Mouse (Mus musculus) intestine, embryonic 14.5 days (tissue): ENCODE results near the gene Lrwd1. TPM values are rescaled to one million over a fixed set of nuclear protein-coding genes. Genes with fewer than 3 reads are reported as not detected.
A peak's percentile ranks its signal among the peaks of the same experiment; 100 is the strongest.

Experiments
- ATAC-seq: fragments of 200-750 bp; cut with Nextera tagmentation; replicated peaks from 2 replicates; pipeline ENCODE4 v1.8.0; 2017; ENCODE audit warnings: low read depth, moderate number of reproducible peaks, moderate TSS enrichment, moderate library complexity; ENCODE audit not compliant: low FRiP score, low TSS enrichment
- DNase-seq: peaks from one replicate; pipeline ENCODE4 v3.0.0-alpha.2; 2018; ENCODE audit warnings: low spot score
- H3K27ac ChIP-seq: fragments of 300-500 bp; sonication (generic); 2 replicates; pipeline ENCODE4 v1.5.1; 2014; ENCODE audit warnings: low read depth, mild to moderate bottlenecking, control low read depth
- H3K27me3 ChIP-seq: fragments of 300-500 bp; sonication (generic); replicated peaks from 2 replicates; pipeline ENCODE4 v1.6.1; 2014; ENCODE audit warnings: low read length, control low read depth; ENCODE audit not compliant: control insufficient read depth, insufficient read depth
- H3K36me3 ChIP-seq: fragments of 300-500 bp; sonication (generic); 2 replicates; pipeline ENCODE4 v1.6.1; 2014; ENCODE audit warnings: low read length, control low read depth; ENCODE audit not compliant: control insufficient read depth, insufficient read depth
- H3K4me1 ChIP-seq: fragments of 300-500 bp; sonication (generic); replicated peaks from 2 replicates; pipeline ENCODE4 v1.6.1; 2014; ENCODE audit warnings: low read length, control low read depth, mixed read lengths; ENCODE audit not compliant: control insufficient read depth, insufficient read depth
- H3K4me2 ChIP-seq: fragments of 300-500 bp; sonication (generic); 2 replicates; pipeline ENCODE4 v1.6.1; 2014; ENCODE audit warnings: low read length
- H3K4me3 ChIP-seq: fragments of 300-500 bp; sonication (generic); 2 replicates; pipeline ENCODE4 v1.5.1; 2014; ENCODE audit warnings: low read depth, low read length, control low read depth, mixed read lengths
- H3K9ac ChIP-seq: fragments of 300-500 bp; sonication (generic); 2 replicates; pipeline ENCODE4 v1.6.1; 2014; ENCODE audit warnings: mild to moderate bottlenecking, low read length
- H3K9me3 ChIP-seq: fragments of 300-500 bp; sonication (generic); 2 replicates; pipeline ENCODE4 v1.6.1; 2016; ENCODE audit warnings: low read length, control low read depth; ENCODE audit not compliant: control insufficient read depth
- WGBS: fragments of 180-500 bp; shearing (Covaris S2); extraction: QIAGEN DNeasy Blood & Tissue Kit; methylation state at CpG from one replicate; pipeline ENCODE4 v1.1.7; 2014; 5-methylcytosine and 5-hydroxymethylcytosine counted together
- polyA plus RNA-seq: library from polyadenylated mRNA; unstranded; fragments of >200 nt; fragmentation: Nextera tagmentation; extraction: Ambion mirVana; gene quantifications from 2 replicates; pipeline ENCODE4 v1.2.1, GENCODE M21; 2014

Lrwd1 gene
- polyA plus RNA-seq, 1 experiment from 2014 or later = 33.7 TPM

DNA sequence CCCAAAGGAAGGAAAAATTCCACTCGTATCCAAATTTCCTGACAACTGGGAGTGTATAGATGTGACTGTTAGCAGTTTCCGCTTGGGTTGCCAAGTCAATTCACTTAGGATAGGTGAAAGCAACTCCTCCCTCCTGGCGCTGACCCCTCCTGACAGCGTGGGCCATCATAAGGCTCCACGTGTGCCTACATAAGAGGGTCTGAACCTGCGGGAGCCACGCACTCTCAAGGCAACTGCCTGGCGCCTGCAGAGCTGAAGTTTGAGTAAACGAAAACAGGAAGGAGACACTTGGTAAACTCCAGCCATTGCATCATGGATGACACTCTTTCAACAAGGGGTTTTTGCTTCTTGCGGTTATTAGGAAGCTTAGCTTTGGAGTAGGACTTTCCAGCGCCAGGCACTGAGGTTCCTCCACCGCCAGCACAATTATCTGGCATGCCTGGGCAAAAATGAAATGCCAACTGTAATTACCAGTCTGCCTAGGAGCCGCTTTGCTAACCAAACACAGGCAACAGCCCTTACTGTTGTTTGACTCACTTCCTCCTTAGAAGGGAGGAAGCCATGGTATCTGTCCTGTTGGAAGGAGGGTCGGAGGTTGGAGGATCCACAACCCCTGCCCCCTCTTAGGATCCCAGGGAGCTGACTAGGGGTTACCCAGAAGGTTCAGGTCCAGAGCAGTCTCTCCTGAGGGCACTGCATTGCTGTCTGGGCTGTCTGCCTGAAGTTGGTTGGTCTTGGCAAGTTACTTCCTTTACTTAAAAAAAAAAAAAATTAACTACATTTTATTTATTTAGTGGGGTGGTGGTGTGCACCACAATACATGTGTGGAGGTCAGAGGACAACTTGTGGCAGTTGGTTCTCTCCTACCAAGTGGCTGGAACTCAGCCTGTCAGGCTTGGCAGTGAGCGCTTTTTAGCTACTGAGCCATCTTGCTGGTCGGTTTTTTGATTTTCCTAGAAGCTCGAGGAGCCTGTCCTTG lies 35.8 kb upstream of the Lrwd1 start:
- Histone ChIP-seq H3K9me3 (no peaks in the 10 kb centered on the region; the same call in 1 of the 2 replicates), H3K36me3 (no peaks in the 10 kb centered on the region), H3K4me3 (peak overlapping the region; percentile 43), H3K4me1 (peaks cover 10% of the 10 kb centered on the region), H3K27ac (peak overlapping the region; percentile 10; the same call in 1 of the 2 replicates), H3K27me3 (no peaks in the 10 kb centered on the region), H3K9ac (no peak overlapping the region), H3K4me2 (peak overlapping the region; percentile 74)
- 28% methylated on average over 17 of the region's 17 CpGs for WGBS
- ATAC-seq = 0 out of 2 replicates have a peak, but pooled peaks have one; percentile 1
- peak; percentile 57 for DNase-seq

DNA sequence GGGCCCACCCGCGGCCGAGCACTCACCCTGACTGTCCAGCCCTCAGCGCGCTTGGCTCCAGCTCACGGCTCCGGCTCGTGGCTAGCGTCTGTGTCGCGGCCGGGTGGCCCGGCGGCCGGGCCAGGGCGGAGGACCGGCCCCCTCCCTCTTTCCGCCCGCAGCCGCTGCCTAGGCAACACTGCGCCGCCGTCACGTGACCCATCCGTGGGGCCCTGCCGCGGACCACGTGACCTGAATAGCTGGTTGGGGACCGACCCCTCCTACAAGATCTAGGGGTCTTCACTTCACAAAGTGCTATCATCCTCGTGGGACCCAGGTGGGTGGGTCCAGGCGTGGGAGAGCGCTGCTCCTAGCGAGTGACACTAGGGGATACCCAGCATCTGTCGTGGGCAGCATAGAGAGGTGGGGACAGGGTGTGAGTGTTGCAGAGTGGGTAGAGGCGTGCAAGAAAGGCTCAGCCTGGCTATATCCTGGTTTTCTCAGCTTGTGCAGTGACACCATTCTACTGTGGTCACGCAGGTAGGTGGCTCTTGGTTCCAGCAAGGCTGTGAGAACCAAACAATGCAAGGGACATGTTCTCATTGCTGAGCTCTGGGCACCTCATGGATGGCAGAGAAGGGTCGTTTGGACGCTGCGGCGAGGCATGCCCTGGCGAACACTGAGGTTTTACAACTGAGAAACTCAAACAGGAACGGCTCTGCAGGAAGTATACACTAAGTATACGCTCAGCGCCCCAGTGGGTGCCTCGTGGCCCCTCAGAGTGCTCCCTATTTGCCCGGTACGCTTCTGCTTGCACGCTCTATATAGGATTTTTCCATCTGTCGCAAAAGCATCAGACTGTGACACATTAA lies 34.9 kb upstream of the Lrwd1 start, which contains the start of gene Orai2:
Orai2 (minus strand) TSS at position 202 of the 851 bp plus-strand sequence.
- WGBS = 4% methylated on average over 48 of the region's 49 CpGs
- Histone ChIP-seq H3K9ac (peak within 1 kb of the TSS; percentile 11), H3K4me3 (peak within 1 kb of the TSS; percentile 43), H3K36me3 (no peaks in the 10 kb centered on the region), H3K4me1 (peaks cover 10% of the 10 kb centered on the region), H3K27ac (peak within 1 kb of the TSS; percentile 10; the same call in 1 of the 2 replicates), H3K4me2 (peak within 1 kb of the TSS; percentile 74), H3K9me3 (no peaks in the 10 kb centered on the region; the same call in 1 of the 2 replicates), H3K27me3 (no peaks in the 10 kb centered on the region)
- ATAC-seq (peak; percentile 84), DNase-seq (peak; percentile 83)

DNA sequence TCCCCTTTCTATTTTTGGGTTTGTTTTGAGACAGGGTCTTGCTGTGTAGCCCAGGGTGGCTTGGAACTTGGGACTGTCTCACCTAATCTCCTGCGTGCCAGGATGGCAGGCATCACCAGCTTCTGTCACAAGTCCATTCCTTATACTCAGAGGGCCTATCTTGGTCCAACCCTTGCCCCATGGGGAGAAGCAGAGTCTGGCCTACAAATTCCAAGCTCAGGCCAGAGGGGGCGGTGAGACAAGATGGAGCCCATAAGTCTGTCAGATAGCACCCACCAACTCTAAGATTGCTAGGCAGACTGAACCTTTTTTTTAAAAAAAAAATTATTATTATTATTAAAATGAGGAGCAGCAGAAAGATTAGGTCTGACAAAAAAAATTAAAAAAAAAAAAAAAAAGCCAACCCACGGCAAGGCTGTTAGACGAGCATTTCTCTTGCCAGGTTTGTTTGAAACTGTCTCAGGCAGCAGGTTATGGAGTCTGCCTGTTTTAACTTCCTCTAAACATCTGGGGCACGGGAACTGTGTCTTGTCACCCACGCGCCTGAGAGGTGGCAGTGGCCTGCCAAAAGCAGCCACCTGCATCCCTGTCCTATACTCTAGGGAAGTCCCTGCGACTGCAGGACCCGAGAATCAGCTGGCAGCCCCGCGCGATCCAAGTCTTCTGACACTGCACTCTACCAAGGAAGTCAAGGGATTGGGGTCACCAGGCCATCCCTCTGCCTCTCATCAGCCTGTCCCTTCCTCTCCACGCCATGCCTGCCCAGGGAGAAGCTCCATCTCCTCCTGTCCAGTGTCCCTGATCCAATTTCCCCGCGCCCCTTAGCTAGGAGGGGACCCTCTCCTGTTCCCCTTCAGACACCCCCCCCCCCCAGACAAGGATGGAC lies 34.0 kb upstream of the Lrwd1 start:
- no peaks in the 10 kb centered on the region; the same call in 1 of the 2 replicates for H3K9me3 ChIP-seq
- no peaks in the 10 kb centered on the region for H3K27me3 ChIP-seq
- WGBS = 12% methylated on average over 15 of the region's 15 CpGs
- peaks cover 10% of the 10 kb centered on the region for H3K4me1 ChIP-seq
- H3K27ac ChIP-seq = no peak overlapping the region
- H3K36me3 ChIP-seq = no peaks in the 10 kb centered on the region
- H3K4me2 ChIP-seq = peak overlapping the region; percentile 74
- DNase-seq (peak; percentile 76), ATAC-seq (peak; percentile 33; the same call in 1 of the 2 replicates)
- H3K4me3 ChIP-seq = peak overlapping the region; percentile 43
- peak overlapping the region; percentile 11 for H3K9ac ChIP-seq

DNA sequence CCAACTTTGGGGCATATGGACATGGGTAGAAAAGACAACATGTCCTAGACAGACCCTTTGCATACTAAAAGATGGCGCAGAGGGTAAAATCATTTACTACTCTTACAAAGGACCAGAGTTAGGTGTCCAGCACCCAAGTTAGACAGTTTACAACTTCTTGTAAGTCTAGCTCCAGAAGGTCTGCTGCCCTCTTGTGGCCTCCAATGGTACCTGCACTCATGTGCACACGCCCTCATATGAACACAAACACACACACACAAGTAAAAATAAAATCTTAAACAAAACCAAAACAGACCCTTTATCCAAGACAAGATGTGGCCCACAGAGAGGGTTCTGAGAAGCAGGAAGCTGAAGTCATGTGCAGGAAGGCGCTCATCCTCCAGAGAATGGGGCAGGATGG lies 32.2 kb upstream of the Lrwd1 start:
- WGBS = 96% methylated on average over 3 of the region's 3 CpGs
- no peak for ATAC-seq
- no peak for DNase-seq

DNA sequence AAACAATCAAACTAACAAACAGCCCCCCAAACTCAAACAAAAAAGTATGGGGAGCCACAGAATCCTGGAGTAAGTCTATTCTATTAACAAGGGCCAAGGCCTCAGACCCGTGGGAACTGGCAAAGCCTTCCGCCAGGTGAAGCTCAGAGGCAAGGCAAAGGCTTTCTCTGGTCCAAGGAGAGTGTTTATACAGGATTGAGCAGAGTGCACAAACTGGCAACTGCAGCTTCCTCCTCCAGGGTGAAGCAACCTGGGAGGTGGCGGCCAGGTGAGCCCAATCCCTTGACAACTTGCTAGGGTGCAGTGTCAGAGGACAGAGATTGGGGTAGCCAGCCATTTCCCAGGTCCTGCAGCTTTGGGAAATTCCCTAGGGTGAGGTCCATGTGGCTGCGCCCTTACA lies 31.4 kb upstream of the Lrwd1 start:
- Histone ChIP-seq H3K4me3 (no peak overlapping the region), H3K27ac (no peak overlapping the region), H3K36me3 (no peaks in the 10 kb centered on the region), H3K4me1 (peaks cover 5% of the 10 kb centered on the region; the same call in 1 of the 2 replicates), H3K9me3 (no peaks in the 10 kb centered on the region; the same call in 1 of the 2 replicates), H3K4me2 (no peak overlapping the region), H3K9ac (no peak overlapping the region), H3K27me3 (no peaks in the 10 kb centered on the region)
- no peak for ATAC-seq
- DNase-seq = no peak
- 85% methylated on average over 4 of the region's 4 CpGs for WGBS

More for the DNA sequence above, 32.2 kb upstream of the Lrwd1 start:
- Histone ChIP-seq H3K27me3 (no peaks in the 10 kb centered on the region), H3K36me3 (no peaks in the 10 kb centered on the region), H3K27ac (no peak overlapping the region), H3K9ac (no peak overlapping the region), H3K4me1 (peaks cover 5% of the 10 kb centered on the region; the same call in 1 of the 2 replicates), H3K4me2 (no peak overlapping the region), H3K4me3 (no peak overlapping the region), H3K9me3 (no peaks in the 10 kb centered on the region; the same call in 1 of the 2 replicates)

DNA sequence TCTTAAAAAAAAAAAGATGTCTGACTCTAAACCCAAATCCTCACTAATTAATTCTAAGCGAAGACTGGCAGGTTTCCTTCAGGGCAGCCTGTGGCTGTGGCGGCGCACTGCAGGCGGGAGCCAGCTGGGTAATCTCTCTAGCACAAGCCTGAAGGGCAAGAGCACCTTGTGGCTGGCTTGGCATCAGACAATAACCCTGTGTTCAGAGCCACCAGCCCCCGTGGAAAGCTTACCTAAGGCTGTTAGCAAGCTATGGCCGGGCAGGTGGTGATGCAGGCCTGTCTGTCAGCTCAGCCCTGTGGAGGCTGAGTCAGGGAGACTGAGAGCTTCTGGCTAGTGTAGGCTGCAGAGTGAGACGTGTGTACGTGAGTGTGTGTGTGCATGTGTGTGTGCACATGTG lies 29.4 kb upstream of the Lrwd1 start:
- H3K4me3 ChIP-seq = no peak overlapping the region
- H3K27ac ChIP-seq = no peak overlapping the region
- no peak overlapping the region for H3K4me2 ChIP-seq
- no peak overlapping the region for H3K9ac ChIP-seq
- no peaks in the 10 kb centered on the region; the same call in 1 of the 2 replicates for H3K9me3 ChIP-seq
- H3K4me1 ChIP-seq = no peaks in the 10 kb centered on the region
- DNase-seq (no peak), ATAC-seq (no peak)
- H3K36me3 ChIP-seq = peaks cover 5% of the 10 kb centered on the region; the same call in 1 of the 2 replicates
- no peaks in the 10 kb centered on the region for H3K27me3 ChIP-seq
- WGBS = 81% methylated on average over 8 of the region's 8 CpGs

DNA sequence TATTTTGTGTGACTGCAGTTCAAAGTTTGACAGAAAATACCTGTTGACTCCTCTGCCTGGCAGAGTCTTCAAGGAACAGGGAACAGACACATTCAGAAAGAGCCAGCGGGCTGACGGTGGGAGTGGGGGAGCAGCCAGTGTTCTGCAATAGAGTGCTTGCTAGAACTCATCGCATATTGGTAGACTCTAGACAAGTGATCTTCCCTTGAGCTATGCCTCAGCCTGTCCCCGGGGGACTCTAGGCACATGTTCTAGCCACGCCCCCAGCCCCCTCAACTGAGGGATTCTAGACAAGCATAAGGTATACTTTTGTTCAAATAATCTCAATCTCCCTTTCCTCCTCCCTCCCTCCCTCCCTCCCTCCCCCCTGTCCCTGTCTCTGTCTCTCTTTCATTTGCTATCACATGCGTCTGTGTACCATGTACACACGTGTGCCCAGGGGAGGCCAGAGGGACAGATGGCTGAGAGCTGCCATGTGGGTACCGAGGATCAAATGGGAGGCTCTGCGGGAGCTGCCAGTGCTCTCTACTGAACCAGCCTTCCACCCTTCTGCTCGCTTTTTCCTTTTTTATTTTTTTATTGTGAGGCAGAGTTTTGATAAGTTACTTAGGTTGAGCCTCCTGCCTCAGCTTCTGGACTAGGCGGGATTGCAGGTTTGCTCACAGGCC lies 28.1 kb upstream of the Lrwd1 start:
- ATAC-seq = no peak

More for the DNA sequence above, 28.1 kb upstream of the Lrwd1 start:
- Histone ChIP-seq H3K27ac (no peak overlapping the region), H3K9me3 (no peaks in the 10 kb centered on the region; the same call in 1 of the 2 replicates), H3K9ac (no peak overlapping the region), H3K36me3 (peaks cover 5% of the 10 kb centered on the region; the same call in 1 of the 2 replicates), H3K27me3 (no peaks in the 10 kb centered on the region), H3K4me3 (no peak overlapping the region), H3K4me1 (no peaks in the 10 kb centered on the region), H3K4me2 (no peak overlapping the region)
- WGBS = 84% methylated on average over 11 of the region's 11 CpGs
- no peak for DNase-seq
